Mouse (Mus musculus) myocyte (in vitro differentiated cells): ENCODE measurements at regions not wholly inside any gene's neighbourhood (a gene's known extent, or its start where the extent isn't known, plus 50 kb on each side); places are given as distances from the start of the nearest gene placed in this dataset.

Experiments
- MYOG ChIP-seq, 3 experiments: IDR thresholded peaks; one replicate each; pipeline ENCODE4 v1.6.1; 2011; ENCODE audit warnings: control low read depth in 2 of 3, low read depth in 2 of 3, mild to moderate bottlenecking in 2 of 3; ENCODE audit not compliant: insufficient read length in 2 of 3, control insufficient read depth in 1 of 3, insufficient read depth in 1 of 3
- POLR2A ChIP-seq: IDR thresholded peaks from one replicate; pipeline ENCODE4 v1.6.1; 2011; ENCODE audit warnings: low read depth, mild to moderate bottlenecking, control low read depth, moderate library complexity; ENCODE audit not compliant: insufficient read length
- SRF ChIP-seq: IDR thresholded peaks from one replicate; pipeline ENCODE4 v1.6.1; 2011; ENCODE audit warnings: low read depth; ENCODE audit not compliant: control insufficient read depth, insufficient read length
- TCF12 ChIP-seq: IDR thresholded peaks from one replicate; pipeline ENCODE4 v1.6.1; 2011; ENCODE audit warnings: mild to moderate bottlenecking, control low read depth; ENCODE audit not compliant: poor library complexity, insufficient read depth, severe bottlenecking

DNA sequence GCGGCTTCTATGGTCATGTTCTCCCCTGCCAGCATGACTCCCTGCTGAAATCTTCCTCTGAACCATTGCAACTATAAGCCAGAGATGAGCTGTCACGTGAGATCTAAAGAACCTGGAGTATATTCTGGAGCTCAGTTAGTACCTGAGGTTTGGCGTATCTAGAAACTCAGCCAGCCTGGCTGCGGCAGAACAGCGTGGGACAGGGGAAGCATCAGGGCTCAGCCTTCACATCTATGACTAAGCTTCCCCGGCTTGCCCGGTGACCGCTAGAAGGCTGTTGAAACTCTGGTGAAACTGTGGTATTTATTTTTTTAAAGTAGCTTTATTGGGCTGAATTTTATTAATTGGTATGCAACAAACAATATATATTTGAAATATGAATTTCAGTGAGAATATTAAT lies 134.3 kb downstream of the Dll1 start:
- no peak for TF ChIP-seq MYOG (IDR thresholded peaks at IDR 0.05; ENCODE audit: control insufficient read depth in 1 of 3, insufficient read depth in 1 of 3, insufficient read length in 2 of 3, low read depth in 2 of 3)
- TF ChIP-seq POLR2A = no peak
- no peak for TF ChIP-seq TCF12
- no peak for TF ChIP-seq SRF
